Comparison of ENCODE assay signal across 8 mouse cellular contexts in the genomic region with DNA sequence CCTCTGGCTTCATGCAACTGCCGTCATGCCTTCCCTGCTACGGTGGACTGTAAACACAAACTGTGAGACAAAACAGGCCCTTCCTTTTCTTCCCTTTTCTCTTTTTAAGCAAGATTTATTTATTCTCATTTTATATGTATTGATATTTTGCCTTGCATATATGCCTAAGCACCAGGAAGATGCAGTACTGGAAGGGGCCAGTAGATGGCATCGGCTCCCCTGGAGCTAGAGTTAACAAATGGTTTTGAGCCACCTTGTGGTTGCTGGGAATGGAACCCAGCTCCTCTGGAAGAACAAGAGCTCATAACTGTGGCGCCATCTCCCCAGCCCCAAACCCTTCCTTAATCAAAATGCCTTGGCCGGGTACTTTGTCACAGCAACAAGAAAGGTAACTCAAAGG. TPM values are rescaled to one million over a fixed set of nuclear protein-coding genes. Genes with fewer than 3 reads are reported as not detected.
DNase-seq lines count a peak whose midpoint lies in the region; ATAC-seq and TF ChIP-seq lines count a peak whose summit lies in the region.
"Had no signal": no experiment of that assay in that cellular context is flagged by ENCODE, and none has a peak within 500 bp of the region (broad histone marks: within the 10 kb centered on the region; RNA-seq: fewer than 3 reads in every experiment).

No protein-coding gene starts in this region.

- in situ Hi-C loops in ES-E14 (cut with MboI; ENCODE audit: low sequenced_read_pairs in 2 of 2, unreplicated experiment in 2 of 2): no loop called here

- H3K36me3 ChIP-seq in ES-E14 (ENCODE audit: control insufficient read depth, insufficient read depth, low read length, poor library complexity, severe bottlenecking): no peaks in the 10 kb centered on the region
- no peaks in the 10 kb centered on the region for H3K36me3 ChIP-seq in liver, embryonic 13.5 days

- H3K27ac ChIP-seq in layer of hippocampus, adult 2 months: no peak overlapping the region
- H3K27ac ChIP-seq in ES-E14 (ENCODE audit: insufficient read depth, low read depth, low read length, poor library complexity, severe bottlenecking): no peak overlapping the region
- no peak overlapping the region for H3K27ac ChIP-seq in liver, embryonic 13.5 days

- peak; percentile 73 for TF ChIP-seq CTCF in layer of hippocampus, adult 2 months (conservative IDR thresholded peaks at IDR 0.05)

- no peak for ATAC-seq in liver, embryonic 13.5 days (ENCODE audit: low read depth)

- H3K4me2 ChIP-seq in liver, embryonic 13.5 days: no peak overlapping the region

- 63% methylated on average over 5 of the region's 5 CpGs for WGBS in liver, embryonic 13.5 days (ENCODE audit: insufficient replicate concordance)

- H3K4me3 ChIP-seq in layer of hippocampus, adult 2 months: no peak overlapping the region
- no peak overlapping the region for H3K4me3 ChIP-seq in ES-E14 (ENCODE audit: insufficient read depth in 1 of 2, low read depth in 1 of 2, low read length in 2 of 2, poor library complexity in 1 of 2, severe bottlenecking in 1 of 2)
- no peak overlapping the region for H3K4me3 ChIP-seq in liver, embryonic 13.5 days (replicated peaks)
- H3K4me3 ChIP-seq: megakaryocyte, embryonic 14.5 days had no signal

- DNase-seq in layer of hippocampus, adult 2 months (ENCODE audit: low spot score in 2 of 2): no peak
- DNase-seq in layer of hippocampus, adult 11-12 months (ENCODE audit: low spot score): no peak
- DNase-seq in ES-E14 (ENCODE audit: low read depth, low spot score): peak; percentile 76
- peak; percentile 31 for DNase-seq in brain, adult 2 months (ENCODE audit: low read depth, low spot score)
- peak; percentile 21 for DNase-seq in liver, embryonic 13.5 days
- peak; percentile 76 for DNase-seq in thymus, postnatal 4 days
- no peak for DNase-seq in cerebellum, adult 18-20 months

- no peak overlapping the region for H3K9ac ChIP-seq in ES-E14 (ENCODE audit: insufficient read depth, low read depth, low read length, poor library complexity, severe bottlenecking)
- no peak overlapping the region for H3K9ac ChIP-seq in liver, embryonic 13.5 days

- H3K27me3 ChIP-seq in liver, embryonic 13.5 days: no peaks in the 10 kb centered on the region

- peaks cover 2 to 15% of the 10 kb centered on the region in 2 experiments; a peak in 1 of 4 replicates for H3K4me1 ChIP-seq in ES-E14 (ENCODE audit: control insufficient read depth in 2 of 2, insufficient read depth in 2 of 2, low read length in 2 of 2, poor library complexity in 1 of 2)
- no peaks in the 10 kb centered on the region for H3K4me1 ChIP-seq in liver, embryonic 13.5 days (replicated peaks)
- H3K4me1 ChIP-seq: megakaryocyte, embryonic 14.5 days had no signal

- H3K9me3 ChIP-seq in ES-E14 (ENCODE audit: control insufficient read depth, insufficient read depth, low read depth, low read length): no peaks in the 10 kb centered on the region
- no peaks in the 10 kb centered on the region for H3K9me3 ChIP-seq in liver, embryonic 13.5 days (replicated peaks)

TF ChIP-seq in ES-E14, 5 proteins besides CTCF, POLR2A, EP300 and RAD21:
- TF ChIP-seq HCFC1 (IDR thresholded peaks at IDR 0.05; ENCODE audit: borderline replicate concordance, insufficient read depth, low read length) (no peak), ZC3H11A (IDR thresholded peaks at IDR 0.05; ENCODE audit: borderline replicate concordance, low read depth, low read length) (peak; percentile 72; the same call in 1 of the 2 replicates)
TF ChIP-seq in ES-E14: peak in this region for 1.

RNA-seq across cellular contexts. Expression of a gene that starts 12.5 kb away (rescaled TPM):
- total RNA-seq in layer of hippocampus, adult 2 months (2021): not detected
- total RNA-seq in ES-E14 (2012; rRNA removed): 0.11 and 0.13 TPM in 2 replicates
- polyA plus RNA-seq in liver, embryonic 13.5 days (2015; fragmentation: Nextera tagmentation; extraction: Ambion mirVana): not detected in 2 replicates

RNA-seq across cellular contexts. Expression of a gene that starts 29.9 kb away (rescaled TPM):
- total RNA-seq in layer of hippocampus, adult 2 months (2021): 100 to 1,000 TPM; 315 to 350 TPM
- 34.9 and 40.5 TPM in 2 replicates for total RNA-seq in ES-E14 (2012; rRNA removed)
- polyA plus RNA-seq in liver, embryonic 13.5 days (2015; fragmentation: Nextera tagmentation; extraction: Ambion mirVana): 0.12 and 0.24 TPM in 2 replicates

RNA-seq across cellular contexts. Expression of a gene that starts 32.2 kb away (rescaled TPM):
- total RNA-seq in layer of hippocampus, adult 2 months (2021): 1 to 10 TPM; 7.3 to 8.1 TPM
- 3.6 and 4.1 TPM in 2 replicates for total RNA-seq in ES-E14 (2012; rRNA removed)
- 1.2 and 1.4 TPM in 2 replicates for polyA plus RNA-seq in liver, embryonic 13.5 days (2015; fragmentation: Nextera tagmentation; extraction: Ambion mirVana)

RNA-seq across cellular contexts. Expression of a gene that starts 56.6 kb away (rescaled TPM):
- 100 to 1,000 TPM in 1 of 2 experiments, 10 to 100 TPM in 1; 93.6 to 102 TPM for total RNA-seq in layer of hippocampus, adult 2 months (2021)
- total RNA-seq in ES-E14 (2012; rRNA removed): 107 TPM in 2 replicates
- polyA plus RNA-seq in liver, embryonic 13.5 days (2015; fragmentation: Nextera tagmentation; extraction: Ambion mirVana): 98.0 and 106 TPM in 2 replicates

Comparison
In these comparisons a context has a peak if more than half of its experiments do, and no peak if none do; other contexts are left out.
1. DNase-seq: peak in ES-E14 (single experiment), brain, adult 2 months (single experiment), liver, embryonic 13.5 days (single experiment) and thymus, postnatal 4 days (single experiment); none in layer of hippocampus, adult 2 months (0 of 2), layer of hippocampus, adult 11-12 months (single experiment) and cerebellum, adult 18-20 months (0 of 2).